Mouse (Mus musculus) liver, embryonic 16.5 days (tissue): ENCODE results near the gene Mrpl39. TPM values are rescaled to one million over a fixed set of nuclear protein-coding genes. Genes with fewer than 3 reads are reported as not detected.
A peak's percentile ranks its signal among the peaks of the same experiment; 100 is the strongest.

Source experiments
- ATAC-seq: fragments of 200-750 bp; cut with Nextera tagmentation; 2 replicates; pipeline ENCODE4 v1.8.0; 2017; ENCODE audit warnings: low read depth, mild to moderate bottlenecking, moderate number of reproducible peaks, moderate library complexity
- H3K27ac ChIP-seq: fragments of 300-500 bp; sonication (generic); 2 replicates; pipeline ENCODE4 v1.5.1; 2014; ENCODE audit warnings: mild to moderate bottlenecking, low read length
- H3K27me3 ChIP-seq: fragments of 300-500 bp; sonication (generic); 2 replicates; pipeline ENCODE4 v1.6.1; 2014; ENCODE audit warnings: low read depth, low read length, mixed read lengths; ENCODE audit not compliant: control insufficient read depth, insufficient read depth
- H3K36me3 ChIP-seq: fragments of 300-500 bp; sonication (generic); 2 replicates; pipeline ENCODE4 v1.6.1; 2014; ENCODE audit warnings: mild to moderate bottlenecking; ENCODE audit not compliant: control insufficient read depth, insufficient read depth
- H3K4me1 ChIP-seq: fragments of 300-500 bp; sonication (generic); 2 replicates; pipeline ENCODE4 v1.6.1; 2014; ENCODE audit warnings: low read depth, low read length, mixed read lengths; ENCODE audit not compliant: control insufficient read depth
- H3K4me2 ChIP-seq: fragments of 300-500 bp; sonication (generic); 2 replicates; pipeline ENCODE4 v1.6.1; 2014; ENCODE audit warnings: low read depth, low read length, mixed read lengths
- H3K4me3 ChIP-seq: fragments of 300-500 bp; sonication (generic); 2 replicates; pipeline ENCODE4 v1.5.1; 2014; ENCODE audit warnings: low read depth, mild to moderate bottlenecking, low read length
- H3K9ac ChIP-seq: fragments of 300-500 bp; sonication (generic); 2 replicates; pipeline ENCODE4 v1.6.1; 2014; ENCODE audit warnings: low read depth, low read length
- H3K9me3 ChIP-seq: fragments of 300-500 bp; sonication (generic); replicated peaks from 2 replicates; pipeline ENCODE4 v1.6.1; 2016; ENCODE audit warnings: low read length; ENCODE audit not compliant: control insufficient read depth
- WGBS: fragments of 180-500 bp; shearing (Covaris S2); extraction: QIAGEN DNeasy Blood & Tissue Kit; methylation state at CpG from one replicate; pipeline ENCODE4 v1.1.7; 2014; ENCODE audit not compliant: insufficient replicate concordance; 5-methylcytosine and 5-hydroxymethylcytosine counted together
- polyA plus RNA-seq: library from polyadenylated mRNA; unstranded; fragments of >200 nt; fragmentation: Nextera tagmentation; extraction: Ambion mirVana; gene quantifications from 2 replicates; pipeline ENCODE4 v1.2.1, GENCODE M21; 2015

Mrpl39 gene
- polyA plus RNA-seq, 1 experiment from 2014 or later = 21.8 TPM

GRCm38 (mm10) chr16:84774761-84775231, 39.3 kb upstream of the Mrpl39 start:
- Histone ChIP-seq H3K4me1 (no peaks in the 10 kb centered on the region), H3K9ac (no peak overlapping the region; the same call in 1 of the 2 replicates), H3K36me3 (no peaks in the 10 kb centered on the region), H3K27ac (no peak overlapping the region), H3K4me3 (peak overlapping the region; percentile 59), H3K4me2 (peak overlapping the region; percentile 72), H3K27me3 (peaks cover 27% of the 10 kb centered on the region), H3K9me3 (no peaks in the 10 kb centered on the region)
- no peak for ATAC-seq
- 3% methylated on average over 23 of the region's 23 CpGs for WGBS

GRCm38 (mm10) chr16:84774003-84774703, 38.6 kb upstream of the Mrpl39 start, which contains the start of gene Jam2:
Gene Jam2 (plus strand): TSS chr16:84774123.
- WGBS = under 1% methylated on average over 43 of the region's 43 CpGs
- H3K4me2 ChIP-seq = peak within 1 kb of the TSS; percentile 72
- no peaks in the 10 kb centered on the region for H3K9me3 ChIP-seq
- peaks cover 27% of the 10 kb centered on the region for H3K27me3 ChIP-seq
- no peaks in the 10 kb centered on the region for H3K4me1 ChIP-seq
- peak; percentile 63 for ATAC-seq
- H3K36me3 ChIP-seq = no peaks in the 10 kb centered on the region
- H3K4me3 ChIP-seq = peak within 1 kb of the TSS; percentile 59
- H3K9ac ChIP-seq = peak within 1 kb of the TSS; percentile 33
- H3K27ac ChIP-seq = no peak within 1 kb of the TSS

- WGBS = 5% methylated on average over 15 of the region's 15 CpGs
- H3K9ac ChIP-seq = no peak overlapping the region
- H3K27me3 ChIP-seq = peaks cover 27% of the 10 kb centered on the region
- H3K9me3 ChIP-seq = no peaks in the 10 kb centered on the region
- H3K4me2 ChIP-seq = peak overlapping the region; percentile 72
- H3K27ac ChIP-seq = no peak overlapping the region
- no peaks in the 10 kb centered on the region for H3K4me1 ChIP-seq
- H3K36me3 ChIP-seq = no peaks in the 10 kb centered on the region
- ATAC-seq = no peak
- peak overlapping the region; percentile 59 for H3K4me3 ChIP-seq
These were observed 37.8 kb upstream of the Mrpl39 start for GRCm38 (mm10) chr16:84773268-84773861.

DNA sequence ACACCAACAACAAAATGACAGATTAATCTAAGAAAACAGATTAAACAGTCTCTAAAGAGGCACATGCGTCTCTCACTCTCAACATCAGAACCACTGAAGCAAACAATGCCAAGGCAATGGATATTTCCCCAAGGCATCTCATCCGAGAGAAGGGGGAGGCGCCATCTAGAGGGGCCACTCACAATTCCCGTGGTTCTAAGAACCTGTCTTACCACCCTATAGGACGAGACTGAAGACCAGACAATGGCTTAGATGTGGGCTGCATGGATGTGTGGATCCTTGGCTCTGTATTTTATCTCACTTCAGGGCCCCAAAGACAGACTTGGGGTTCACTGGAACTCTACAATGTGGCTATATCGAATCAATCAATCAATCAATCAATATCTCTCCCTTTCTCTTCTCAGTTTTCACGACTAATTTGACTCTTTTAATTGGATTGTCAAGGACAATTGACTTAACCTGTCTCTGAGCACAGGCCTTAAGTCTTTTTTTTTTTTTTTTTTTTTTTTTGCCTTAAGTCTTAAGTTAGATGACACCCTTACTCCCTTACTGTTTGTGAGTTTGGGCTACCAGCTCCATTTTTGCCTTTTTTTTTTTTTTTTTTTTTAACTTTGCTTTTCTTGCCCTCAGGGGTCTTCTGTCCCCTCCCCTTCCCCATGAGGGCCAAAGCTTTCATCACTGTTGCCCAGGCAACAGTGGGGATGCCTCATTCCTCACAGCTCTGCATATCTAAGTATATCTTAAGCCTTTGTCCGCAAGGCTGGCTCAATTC, 37.1 kb upstream of the Mrpl39 start:
- H3K4me2 ChIP-seq = no peak overlapping the region

GRCm38 (mm10) chr16:84771461-84771860, 35.9 kb upstream of the Mrpl39 start:
- no peak for ATAC-seq
- no peak overlapping the region for H3K4me3 ChIP-seq
- H3K36me3 ChIP-seq = no peaks in the 10 kb centered on the region
- 62% methylated on average over 2 of the region's 2 CpGs for WGBS
- no peaks in the 10 kb centered on the region for H3K4me1 ChIP-seq
- H3K27me3 ChIP-seq = peaks cover 27% of the 10 kb centered on the region
- no peaks in the 10 kb centered on the region for H3K9me3 ChIP-seq
- no peak overlapping the region for H3K4me2 ChIP-seq
- H3K9ac ChIP-seq = no peak overlapping the region
- H3K27ac ChIP-seq = no peak overlapping the region

More for the DNA sequence above, 37.1 kb upstream of the Mrpl39 start:
- no peak overlapping the region for H3K4me3 ChIP-seq
- ATAC-seq = no peak
- WGBS = 35% methylated on average over 8 of the region's 8 CpGs
- no peaks in the 10 kb centered on the region for H3K36me3 ChIP-seq
- no peak overlapping the region for H3K27ac ChIP-seq
- no peaks in the 10 kb centered on the region for H3K9me3 ChIP-seq
- H3K4me1 ChIP-seq = no peaks in the 10 kb centered on the region
- no peak overlapping the region for H3K9ac ChIP-seq
- H3K27me3 ChIP-seq = peaks cover 27% of the 10 kb centered on the region

DNA sequence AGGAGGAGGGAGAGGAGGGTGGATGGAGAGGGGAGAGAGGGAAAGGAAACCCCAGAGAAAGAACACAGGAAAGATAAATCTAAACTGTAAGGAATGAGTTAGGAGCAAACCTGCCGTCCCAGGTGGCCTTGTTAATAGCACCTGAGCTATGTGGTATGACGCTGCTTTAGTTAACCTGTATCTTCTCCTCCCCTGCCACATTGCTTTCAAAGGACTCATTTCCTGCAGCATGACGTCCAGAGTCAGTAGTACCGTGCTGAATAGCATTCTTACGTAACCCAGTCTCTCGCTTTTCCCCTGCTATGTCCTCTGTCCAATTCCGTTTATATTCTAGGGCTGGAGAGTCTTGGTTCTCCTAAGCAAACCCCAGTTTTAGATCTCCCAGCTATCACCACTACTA, 35.3 kb upstream of the Mrpl39 start:
- no peaks in the 10 kb centered on the region for H3K36me3 ChIP-seq
- no peak overlapping the region for H3K27ac ChIP-seq
- ATAC-seq = no peak
- no peak overlapping the region for H3K4me2 ChIP-seq
- WGBS = 49% methylated on average over 7 of the region's 7 CpGs
- no peak overlapping the region for H3K9ac ChIP-seq
- H3K9me3 ChIP-seq = no peaks in the 10 kb centered on the region
- no peak overlapping the region for H3K4me3 ChIP-seq
- H3K4me1 ChIP-seq = no peaks in the 10 kb centered on the region
- peaks cover 27% of the 10 kb centered on the region for H3K27me3 ChIP-seq

DNA sequence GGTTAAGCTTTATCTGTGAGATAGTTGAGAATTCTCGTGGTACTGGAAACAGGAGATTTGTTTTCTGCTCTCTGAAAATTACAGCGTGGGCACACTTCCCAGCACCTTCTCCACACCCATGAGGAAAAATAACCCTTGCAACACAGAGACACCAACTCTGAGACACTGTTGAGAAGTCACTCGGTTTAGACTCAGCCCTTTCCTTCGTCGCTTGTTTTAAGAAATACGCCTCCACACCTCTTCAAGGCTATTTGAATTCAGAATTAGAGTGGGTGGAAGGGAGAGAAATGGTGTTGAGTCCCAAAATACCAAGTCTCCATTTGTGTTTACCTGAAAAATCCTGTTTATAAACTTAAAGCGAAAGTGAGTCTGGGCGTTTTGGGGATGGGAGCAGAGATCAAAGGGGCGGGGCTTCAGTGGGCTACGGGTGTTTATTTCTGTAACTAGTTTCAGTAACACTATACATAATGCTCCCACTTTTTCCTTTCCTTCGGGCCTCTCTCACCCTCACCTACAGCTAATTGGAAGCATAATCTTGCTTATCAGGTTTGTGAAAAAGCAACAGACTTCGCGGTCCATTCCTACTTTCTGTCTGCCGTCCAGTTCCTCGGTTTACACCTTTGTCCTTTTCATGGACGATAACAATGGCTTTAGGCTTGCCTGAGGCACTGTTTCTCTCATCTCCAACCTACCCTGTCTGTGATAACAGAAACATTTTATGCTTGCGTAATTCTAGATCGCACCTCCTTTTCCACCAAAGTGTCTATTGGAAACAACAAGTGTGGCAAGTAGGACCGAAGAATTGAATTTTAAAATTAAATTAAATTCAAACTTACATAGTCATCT, 34.3 kb upstream of the Mrpl39 start:
- WGBS = 73% methylated on average over 19 of the region's 19 CpGs

DNA sequence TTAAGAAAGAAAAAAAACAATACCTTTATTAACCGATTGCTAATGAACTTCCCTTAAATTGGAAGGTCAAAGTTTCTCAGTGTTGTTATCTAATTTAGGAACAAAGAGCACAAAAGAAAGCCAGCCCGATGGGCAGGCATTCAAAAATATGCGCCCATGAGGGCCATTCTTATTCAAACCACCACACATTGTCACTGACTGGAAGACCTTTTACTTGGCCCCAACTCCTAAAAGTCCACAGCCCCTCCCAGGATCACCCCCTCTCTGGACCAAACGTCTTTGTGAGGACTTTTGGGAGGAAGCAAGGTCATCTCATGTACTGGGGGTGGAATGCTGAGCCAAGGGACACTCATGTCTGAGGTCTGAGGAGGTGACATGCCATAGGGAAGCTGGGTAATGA, 33.6 kb upstream of the Mrpl39 start:
- Histone ChIP-seq H3K4me3 (no peak overlapping the region), H3K27ac (no peak overlapping the region), H3K9ac (no peak overlapping the region), H3K4me1 (no peaks in the 10 kb centered on the region), H3K27me3 (peaks cover 13% of the 10 kb centered on the region), H3K4me2 (no peak overlapping the region), H3K9me3 (no peaks in the 10 kb centered on the region), H3K36me3 (no peaks in the 10 kb centered on the region)
- 54% methylated on average over 4 of the region's 4 CpGs for WGBS
- ATAC-seq = no peak

More for the DNA sequence above, 34.3 kb upstream of the Mrpl39 start:
- no peak overlapping the region for H3K9ac ChIP-seq
- no peak overlapping the region for H3K27ac ChIP-seq
- no peak overlapping the region for H3K4me2 ChIP-seq
- peaks cover 20% of the 10 kb centered on the region for H3K27me3 ChIP-seq
- no peaks in the 10 kb centered on the region for H3K36me3 ChIP-seq
- no peak overlapping the region for H3K4me3 ChIP-seq
- no peaks in the 10 kb centered on the region for H3K9me3 ChIP-seq
- H3K4me1 ChIP-seq = no peaks in the 10 kb centered on the region
- no peak for ATAC-seq
